Mouse (Mus musculus) adrenal gland, postnatal 25 days (tissue): Measurements from ENCODE around the gene Gemin7. TPM values are rescaled to one million over a fixed set of nuclear protein-coding genes. Genes with fewer than 3 reads are reported as not detected.
"Not testable (repeated sequence)": the region's sequence is repeated elsewhere in the genome, so short reads cannot be mapped to it uniquely, and the experiment has no call there.

Source experiments
- DNase-seq: peaks from one replicate; pipeline ENCODE4 v3.0.0; 2021; ENCODE audit warnings: mixed read lengths
- long read RNA-seq: library from polyadenylated mRNA; stranded (forward); transcript quantifications from one replicate; pipeline ENCODE4 v2.0.0, GENCODE M21; 2021
- total RNA-seq: library from RNA; stranded (reverse); gene quantifications from 2 replicates; pipeline ENCODE4 v1.2.3, GENCODE M21; 2021

The Gemin7 gene
- total RNA-seq, result 75.6 and 93.0 TPM in 2 replicates
- long read RNA-seq, transcript Gemin7-201 (2 exons, 763 nt), result major isoform, 52 of 56 reads
- long read RNA-seq, partial matches to known transcripts, result 0 of 56 reads
- long read RNA-seq, other reads (novel, unspliced or antisense), result 3 of 56 reads

- no peak for DNase-seq
Measured at GRCm38 (mm10) chr7:19577141-19577852, at the start of gene Gemin7, which contains the start of gene Zfp296. Gene Gemin7, minus strand, starts transcription at chr7:19577595. Gene Zfp296, plus strand, starts transcription at chr7:19577287.

DNA sequence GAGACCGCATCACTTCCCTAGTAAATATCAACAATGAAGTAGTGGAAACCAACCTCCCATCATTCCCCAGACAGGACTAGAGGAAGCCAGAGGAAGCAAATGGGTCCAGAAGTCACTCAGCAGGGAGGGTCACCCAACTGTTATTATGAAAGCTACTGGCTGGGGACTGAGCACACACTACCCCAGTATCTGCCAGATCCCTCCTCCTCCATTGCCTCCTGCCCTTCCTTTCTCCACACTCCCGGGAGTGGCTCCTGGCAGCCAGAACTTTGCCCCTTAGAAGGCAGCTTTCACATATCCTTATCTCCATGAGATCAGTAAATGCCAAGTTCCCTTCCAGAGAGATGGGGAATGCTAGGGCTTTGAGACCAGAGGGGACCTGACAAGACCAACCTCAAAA, 46.0 kb upstream of the Gemin7 start:
- DNase-seq, result no peak

DNA sequence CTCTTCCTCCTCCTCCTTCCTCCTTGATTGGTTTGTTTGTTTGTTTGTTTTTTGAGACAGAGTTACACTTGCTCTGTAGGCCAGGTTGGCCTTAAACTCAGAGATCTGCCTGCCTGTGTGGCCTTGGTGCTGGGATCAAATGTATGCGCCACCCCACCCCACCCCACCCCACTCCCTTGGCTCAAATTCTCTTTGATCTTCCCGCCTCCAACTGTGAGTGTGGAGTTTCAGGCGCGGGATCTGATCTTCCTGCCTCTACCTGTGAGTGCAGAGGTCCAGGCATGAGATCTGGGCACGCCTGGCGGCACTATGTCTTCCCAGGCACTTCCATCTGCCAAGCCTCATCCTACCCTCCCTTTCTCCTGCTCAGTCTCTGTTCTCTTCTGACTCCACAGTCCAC, 44.8 kb upstream of the Gemin7 start:
- no peak for DNase-seq

DNA sequence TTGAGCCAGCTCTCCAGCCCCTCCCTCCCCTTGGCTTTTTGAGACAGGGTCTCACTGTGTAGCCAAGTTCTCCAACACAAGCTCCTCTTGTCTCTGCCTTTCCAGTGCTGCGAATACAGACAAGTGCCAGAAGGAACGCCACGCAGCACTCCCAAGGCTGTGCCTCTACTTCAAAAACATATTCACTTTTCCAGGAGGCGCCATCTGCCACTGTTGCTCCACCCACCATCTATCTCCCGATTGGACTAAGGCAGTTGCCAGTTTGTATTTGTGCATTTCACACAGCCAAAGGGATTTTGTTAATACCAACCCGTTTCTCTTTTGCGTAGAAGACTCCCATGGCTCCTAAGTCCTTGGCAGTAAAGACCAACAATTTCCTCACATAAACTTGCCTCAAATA, 43.4 kb upstream of the Gemin7 start:
- DNase-seq, result no peak

GRCm38 (mm10) chr7:19619004-19619801, 41.8 kb upstream of the Gemin7 start:
- DNase-seq, result peak; percentile 54

DNA sequence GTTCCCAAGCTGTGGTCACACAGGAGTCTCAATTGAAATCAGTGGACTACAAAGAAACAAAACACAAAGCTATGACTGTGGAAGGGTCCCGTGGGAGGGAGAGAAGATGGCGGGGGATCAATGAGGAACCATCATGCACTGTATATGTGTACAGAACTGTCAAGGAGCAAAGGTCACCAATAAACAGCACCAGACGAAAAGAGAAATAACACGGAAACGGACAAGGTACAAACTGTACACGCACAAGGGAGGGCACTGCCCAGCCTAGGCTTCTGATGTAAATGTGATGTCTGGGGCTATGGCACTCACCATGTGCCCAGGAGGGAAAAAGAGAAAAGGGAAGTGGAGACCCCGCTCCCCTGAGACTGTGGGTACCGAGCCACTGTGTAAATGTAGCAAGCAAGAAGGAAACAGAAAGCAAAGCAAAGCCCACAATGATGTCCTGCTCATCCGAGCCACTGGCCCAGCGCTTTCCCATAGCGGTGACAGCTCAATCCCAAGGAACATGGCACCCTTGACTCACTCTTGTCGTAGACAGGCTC, 37.7 kb upstream of the Gemin7 start:
- DNase-seq, result no peak

- no peak for DNase-seq
Measured at GRCm38 (mm10) chr7:19610969-19611368, 33.6 kb upstream of the Gemin7 start.

DNA sequence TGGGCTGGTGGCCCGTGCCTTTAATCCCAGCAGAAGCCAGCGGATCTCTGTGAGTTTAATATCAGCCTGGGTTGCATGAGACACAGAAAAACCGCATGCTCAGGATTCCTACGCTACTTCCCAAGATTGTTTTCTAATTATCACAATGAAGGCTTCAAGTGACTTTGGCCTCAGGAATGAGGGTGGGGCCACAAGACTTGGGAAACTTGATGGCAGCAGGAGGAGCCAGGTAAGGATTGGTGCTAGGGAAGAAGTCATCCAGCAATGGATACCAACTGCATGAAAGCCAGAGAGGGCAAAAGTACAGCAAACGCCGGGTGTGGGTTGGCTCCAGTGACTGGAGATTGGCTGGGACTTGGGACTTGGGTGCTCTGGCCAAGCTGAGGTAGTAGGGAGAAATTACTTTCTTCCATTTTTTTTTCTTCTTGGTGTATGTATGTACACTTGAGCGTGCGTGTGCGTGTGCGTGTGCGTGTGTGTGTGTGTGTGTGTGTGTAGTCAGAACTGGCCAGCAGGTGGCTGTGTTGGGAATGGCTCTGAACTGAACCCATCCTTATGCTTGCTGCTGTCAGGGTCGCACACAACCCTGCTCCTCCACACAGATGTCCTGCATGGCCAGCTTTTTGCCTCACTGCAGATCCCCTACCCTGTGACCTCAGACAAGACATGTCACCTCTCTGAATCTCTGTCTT, 32.4 kb upstream of the Gemin7 start:
- DNase-seq, result no peak

GRCm38 (mm10) chr7:19607291-19607690, 29.9 kb upstream of the Gemin7 start:
- no peak for DNase-seq

DNA sequence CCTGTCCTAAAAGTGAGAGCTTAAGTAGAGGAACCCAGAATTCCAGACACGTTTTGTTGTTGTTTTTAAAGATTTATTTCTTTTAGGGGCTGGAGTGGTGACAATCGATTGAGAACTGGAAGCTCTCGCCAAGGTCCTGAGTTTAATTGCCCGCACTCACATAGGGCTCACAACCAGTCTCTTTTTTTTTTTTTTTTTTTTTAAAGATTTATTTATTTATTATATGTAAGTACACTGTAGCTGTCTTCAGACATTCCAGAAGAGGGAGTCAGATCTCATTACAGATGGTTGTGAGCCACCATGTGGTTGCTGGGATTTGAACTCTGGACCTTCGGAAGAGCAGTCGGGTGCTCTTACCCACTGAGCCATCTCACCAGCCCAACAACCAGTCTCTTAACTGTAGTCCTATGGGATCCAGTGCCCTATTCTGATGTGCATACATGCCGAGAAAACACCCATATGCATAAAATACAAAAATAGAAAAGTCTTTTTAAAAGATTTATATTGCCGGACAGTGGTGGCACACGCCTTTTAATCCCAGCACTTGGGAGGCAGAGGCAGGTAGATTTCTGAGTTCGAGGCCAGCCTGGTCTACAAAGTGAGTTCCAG, 27.3 kb upstream of the Gemin7 start:
- DNase-seq, result not testable (repeated sequence)

- peak; percentile 97 for DNase-seq
Measured at GRCm38 (mm10) chr7:19603849-19604605, 26.6 kb upstream of the Gemin7 start, which contains the start of gene Clasrp. Gene Clasrp, minus strand, starts transcription at chr7:19604486.

DNA sequence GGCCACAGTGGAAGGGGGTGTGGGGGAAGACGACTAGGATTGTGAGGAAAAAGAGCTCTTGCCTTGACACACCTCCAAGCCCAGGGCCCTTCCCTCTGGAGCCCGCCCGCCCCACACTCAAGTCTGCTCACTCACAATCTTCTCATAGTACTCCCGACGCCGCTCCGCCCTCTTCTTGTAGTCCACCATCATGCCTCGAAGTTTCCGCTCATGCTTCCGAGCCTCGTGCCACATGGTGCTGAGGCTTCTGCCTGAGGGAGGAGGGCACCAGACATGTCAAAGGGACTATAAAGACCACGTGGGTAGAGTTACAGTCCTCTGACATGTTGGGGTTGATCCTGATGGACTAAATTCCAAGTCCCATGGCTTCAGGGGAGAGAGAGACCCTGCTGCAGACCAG, 25.7 kb upstream of the Gemin7 start:
- no peak for DNase-seq

GRCm38 (mm10) chr7:19600562-19600961, 23.2 kb upstream of the Gemin7 start:
- no peak for DNase-seq

DNA sequence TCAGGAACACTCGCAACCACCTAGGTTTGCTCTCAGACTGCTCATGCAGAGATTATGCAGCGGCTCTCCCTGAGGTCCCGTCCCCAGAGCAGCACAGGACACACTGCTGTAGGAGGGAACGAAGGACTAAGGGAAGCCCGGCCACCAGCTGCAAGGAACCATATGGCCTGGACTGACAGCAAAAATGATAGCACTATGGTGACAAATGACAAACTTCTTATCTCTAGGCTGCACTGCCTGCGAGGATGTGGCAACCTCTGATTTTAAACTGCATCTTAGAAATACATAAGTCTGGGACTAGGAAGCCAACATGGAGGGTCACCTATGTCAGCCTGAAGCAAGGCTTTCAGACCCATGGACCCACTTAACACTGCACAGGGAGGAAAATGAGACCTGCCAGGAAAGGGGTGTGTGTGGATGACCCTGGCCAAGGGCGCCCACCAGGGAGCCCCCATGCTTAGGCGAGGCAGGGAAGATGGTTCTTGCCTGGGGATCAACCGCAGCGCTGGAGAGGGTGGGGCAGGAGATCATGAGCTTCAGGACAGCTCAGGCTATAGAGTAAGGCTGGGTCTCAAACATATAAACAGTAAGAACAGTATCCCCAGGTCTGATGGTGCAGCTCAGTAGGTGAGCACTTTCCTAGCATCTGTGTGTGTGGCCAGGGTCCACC, 15.8 kb upstream of the Gemin7 start:
- no peak for DNase-seq

GRCm38 (mm10) chr7:19589917-19590316, 12.5 kb upstream of the Gemin7 start:
- peak; percentile 63 for DNase-seq

DNA sequence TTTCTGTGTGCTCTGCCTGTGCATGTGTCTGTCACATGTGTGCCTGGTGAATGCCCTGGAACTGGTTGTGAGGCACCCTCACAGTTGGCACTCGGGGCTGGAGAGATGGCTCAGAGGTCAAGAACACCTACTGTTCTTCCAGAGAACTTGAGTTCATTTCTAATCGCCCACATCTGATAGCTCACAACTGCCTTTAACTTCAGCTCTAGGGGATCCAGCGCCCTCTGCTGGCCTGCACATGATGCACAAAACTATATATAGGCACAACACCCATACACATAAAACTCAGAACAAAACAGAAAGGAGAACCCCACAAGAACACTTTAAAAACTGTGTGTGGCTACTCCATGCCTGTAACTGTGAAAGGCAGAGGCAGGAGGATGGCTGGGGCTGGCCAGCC, 11.8 kb upstream of the Gemin7 start:
- peak; percentile 62 for DNase-seq

DNA sequence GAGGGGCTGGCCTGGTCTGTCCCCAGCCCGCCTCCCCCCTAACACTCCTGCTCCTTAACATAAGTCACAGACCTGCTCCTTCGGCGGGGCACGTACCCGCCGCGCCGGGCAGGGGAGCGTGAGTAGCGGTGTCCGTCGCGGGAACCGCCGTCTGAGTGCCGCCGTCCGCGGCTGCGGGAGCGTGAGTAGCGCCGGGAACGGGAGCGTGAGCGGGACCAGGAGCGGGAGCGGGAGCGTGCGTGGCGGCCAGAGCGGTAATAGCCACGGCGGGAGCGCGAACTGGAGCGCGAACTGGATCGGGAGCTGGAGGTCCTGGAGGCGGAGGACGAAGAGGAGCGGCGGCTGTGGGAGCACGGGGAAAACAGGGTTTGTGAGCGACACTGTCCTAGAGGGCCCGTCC, 8.9 kb upstream of the Gemin7 start:
- no peak for DNase-seq

GRCm38 (mm10) chr7:19580634-19581033, 3.2 kb upstream of the Gemin7 start:
- no peak for DNase-seq

DNA sequence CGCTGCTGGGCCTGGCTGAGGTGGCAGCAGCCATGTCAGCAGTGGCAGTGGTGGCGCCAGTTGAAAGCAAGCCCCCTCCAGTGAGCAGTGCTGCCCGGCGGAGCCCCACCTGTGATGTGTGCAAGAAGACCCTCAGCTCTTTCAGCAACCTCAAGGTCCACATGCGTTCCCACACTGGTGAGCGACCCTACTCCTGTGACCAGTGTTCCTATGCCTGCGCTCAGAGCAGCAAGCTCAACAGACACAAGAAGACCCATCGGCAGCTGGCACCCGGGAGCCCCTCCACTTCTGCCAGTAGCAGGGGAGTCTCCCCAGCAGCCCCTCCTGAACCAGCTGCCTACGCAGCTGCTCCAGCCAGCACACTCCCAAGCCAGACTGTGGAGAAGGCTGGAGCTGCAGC, 2.4 kb upstream of the Gemin7 start:
- no peak for DNase-seq

GRCm38 (mm10) chr7:19578436-19578835, 1.0 kb upstream of the Gemin7 start:
- DNase-seq, result no peak
